8 mouse cellular contexts compared by ENCODE assay signal in the genomic region with DNA sequence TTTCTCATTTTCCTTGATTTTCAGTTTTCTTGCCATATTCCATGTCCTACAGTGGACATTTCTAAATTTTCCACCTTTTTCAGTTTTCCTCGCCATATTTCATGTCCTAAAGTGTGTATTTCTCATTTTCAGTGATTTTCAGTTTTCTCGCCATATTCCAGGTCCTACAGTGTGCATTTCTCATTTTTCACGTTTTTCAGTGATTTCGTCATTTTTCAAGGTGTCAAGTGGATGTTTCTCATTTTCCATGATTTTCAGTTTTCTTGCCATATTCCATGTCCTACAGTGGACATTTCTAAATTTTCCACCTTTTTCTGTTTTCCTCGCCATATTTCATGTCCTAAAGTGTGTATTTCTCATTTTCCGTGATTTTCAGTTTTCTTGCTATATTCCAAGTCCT. TPM values are rescaled to one million over a fixed set of nuclear protein-coding genes. Genes with fewer than 3 reads are reported as not detected.
DNase-seq lines count a peak whose midpoint lies in the region.
"Not testable (repeated sequence)": the region's sequence is repeated elsewhere in the genome, so short reads cannot be mapped to it uniquely, and the experiment has no call there.

No protein-coding gene starts in this region.

- intact Hi-C loops in gastrocnemius, postnatal 36 days (cut with DNase I) = not testable (repeated sequence)

- DNase-seq in adrenal gland, adult (ENCODE audit: inconsistent age in 2 of 2, low spot score in 1 of 2) = peak; percentile 58 to 92
- DNase-seq in cerebellum, postnatal 10 days = peak; percentile 29 to 68
- peak; percentile 26 to 81 for DNase-seq in gastrocnemius, postnatal 36 days
- DNase-seq in kidney, adult 9 months = peak; percentile 56
- DNase-seq in layer of hippocampus, postnatal 36 days = peak; percentile 44 to 51
- peak; percentile 80 for DNase-seq in lung, postnatal 25 days (ENCODE audit: low spot score)
- DNase-seq in right cerebral cortex, postnatal 4 days = peak; percentile 2
- peak; percentile 43 for DNase-seq in thymus, postnatal 4 days

RNA-seq across cellular contexts. Expression of a gene that starts 0.4 kb away (rescaled TPM):
- total RNA-seq in gastrocnemius, postnatal 36 days (2021) = not detected
- total RNA-seq in layer of hippocampus, postnatal 36 days (2021) = not detected

RNA-seq across cellular contexts. Expression of a gene that starts 2.3 kb away (rescaled TPM):
- total RNA-seq in gastrocnemius, postnatal 36 days (2021) = not detected
- under 1 TPM in 1 of 2 experiments, not detected in 1; 0.92 TPM for total RNA-seq in layer of hippocampus, postnatal 36 days (2021)

RNA-seq across cellular contexts. Expression of a gene that starts 8.4 kb away (rescaled TPM):
- under 1 TPM in 1 of 2 experiments, not detected in 1; 0.54 TPM for total RNA-seq in gastrocnemius, postnatal 36 days (2021)
- total RNA-seq in layer of hippocampus, postnatal 36 days (2021) = under 1 TPM in 1 of 2 experiments, not detected in 1; 0.78 TPM

RNA-seq across cellular contexts. Expression of a gene that starts 8.7 kb away (rescaled TPM):
- total RNA-seq in gastrocnemius, postnatal 36 days (2021) = not detected
- not detected for total RNA-seq in layer of hippocampus, postnatal 36 days (2021)

RNA-seq across cellular contexts. Expression of a gene that starts 10.2 kb away (rescaled TPM):
- not detected for total RNA-seq in gastrocnemius, postnatal 36 days (2021)
- not detected for total RNA-seq in layer of hippocampus, postnatal 36 days (2021)

Comparison
In these comparisons a context has a peak if more than half of its experiments do, and no peak if none do; other contexts are left out.
1. Peak in every context shown above with its lines: DNase-seq.
2. DNase-seq: peak in every context shown above with its lines; median percentile 80 in lung, postnatal 25 days; 75 in adrenal gland, adult; 56 in kidney, adult 9 months; 54 in gastrocnemius, postnatal 36 days; 48 in cerebellum, postnatal 10 days; 48 in layer of hippocampus, postnatal 36 days; 43 in thymus, postnatal 4 days; 2 in right cerebral cortex, postnatal 4 days.